Mouse (Mus musculus) monocyte, adult 2 months (primary cell): ENCODE measurements around the gene Btbd11.
"Not testable (repeated sequence)": the region's sequence is repeated elsewhere in the genome, so short reads cannot be mapped to it uniquely, and the experiment has no call there.

ENCODE experiments used
- DNase-seq, 2 experiments: peaks; one replicate each; pipeline ENCODE4 v3.0.0; 2022; ENCODE audit warnings: low spot score in 2 of 2, low read depth in 1 of 2

Btbd11 gene

DNA sequence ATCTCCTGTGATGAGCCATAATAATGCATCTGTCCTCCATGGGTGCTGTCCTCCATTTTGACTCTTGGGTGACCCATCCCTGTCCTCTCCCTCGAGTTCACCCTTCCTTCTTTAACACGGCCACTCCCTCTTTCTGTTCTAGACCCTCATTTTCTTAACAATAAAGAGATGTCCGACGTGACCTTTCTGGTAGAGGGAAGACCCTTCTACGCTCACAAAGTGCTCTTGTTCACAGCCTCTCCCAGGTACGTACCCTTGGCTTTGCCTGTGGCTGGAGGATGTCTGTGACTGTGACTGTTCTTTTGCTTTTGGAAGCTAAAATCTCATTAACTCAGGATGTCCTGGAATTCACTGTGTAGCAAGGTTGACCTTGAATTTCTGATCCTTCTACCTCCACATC, 258.7 kb downstream of the Btbd11 start:
- DNase-seq = no peak

DNA sequence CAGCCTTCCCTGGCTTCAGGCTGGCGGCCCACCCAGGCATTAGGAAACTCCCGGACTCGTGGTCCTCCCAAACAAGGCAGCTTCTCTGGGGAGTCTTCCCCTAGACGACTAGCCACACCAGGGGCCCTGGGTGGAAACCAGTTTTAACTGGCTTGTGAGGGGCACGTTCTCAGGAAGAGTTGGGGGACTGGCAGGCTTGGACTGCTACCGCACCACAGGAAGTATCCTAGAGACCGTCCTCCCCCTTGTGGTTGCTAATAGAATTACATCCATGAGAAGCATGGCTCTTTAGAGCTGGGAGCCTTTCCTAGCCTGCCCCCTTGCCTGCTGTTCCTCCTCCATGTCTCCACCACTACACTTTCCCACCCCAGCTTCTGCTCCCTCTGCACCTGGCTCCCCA, 265.1 kb downstream of the Btbd11 start:
- DNase-seq = no peak

DNA sequence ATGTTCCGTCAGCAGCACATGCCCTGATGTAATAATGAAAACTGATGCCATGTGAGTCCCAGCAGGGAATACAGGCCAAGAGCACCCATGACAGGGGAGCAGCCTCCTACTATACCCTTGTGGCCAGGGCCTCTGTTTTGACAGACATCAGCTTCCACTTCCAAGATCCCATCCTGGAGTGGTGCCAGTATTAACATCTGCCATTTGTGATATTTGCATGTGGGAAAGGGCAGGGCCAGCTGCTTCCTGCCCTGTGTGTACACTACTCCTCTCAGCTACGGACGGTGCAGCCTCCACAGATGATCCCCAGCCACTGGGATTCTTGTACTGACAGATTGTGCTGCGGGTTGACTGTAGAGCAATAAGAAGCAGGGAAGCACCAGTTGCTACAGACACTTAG, 269.3 kb downstream of the Btbd11 start:
- no peak for DNase-seq

DNA sequence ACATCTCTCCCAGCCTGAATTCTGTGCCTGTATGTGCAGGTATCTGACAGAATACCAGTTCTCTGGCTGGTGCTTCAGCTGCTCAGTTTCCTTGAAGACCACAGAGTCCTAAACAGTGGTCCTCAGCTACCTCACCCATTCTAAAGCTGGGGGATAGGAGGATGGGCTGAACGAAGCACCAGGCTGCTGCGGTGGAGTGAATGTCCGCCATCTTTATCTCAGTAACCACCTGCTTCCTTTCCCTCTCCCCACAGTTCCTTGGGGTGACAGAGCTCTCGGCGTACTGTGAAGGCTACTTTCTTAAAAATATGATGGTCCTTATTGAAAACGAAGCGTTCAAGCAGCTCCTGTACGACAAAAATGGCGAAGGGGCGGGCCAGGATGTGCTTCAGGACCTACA, 271.3 kb downstream of the Btbd11 start:
- DNase-seq = no peak

DNA sequence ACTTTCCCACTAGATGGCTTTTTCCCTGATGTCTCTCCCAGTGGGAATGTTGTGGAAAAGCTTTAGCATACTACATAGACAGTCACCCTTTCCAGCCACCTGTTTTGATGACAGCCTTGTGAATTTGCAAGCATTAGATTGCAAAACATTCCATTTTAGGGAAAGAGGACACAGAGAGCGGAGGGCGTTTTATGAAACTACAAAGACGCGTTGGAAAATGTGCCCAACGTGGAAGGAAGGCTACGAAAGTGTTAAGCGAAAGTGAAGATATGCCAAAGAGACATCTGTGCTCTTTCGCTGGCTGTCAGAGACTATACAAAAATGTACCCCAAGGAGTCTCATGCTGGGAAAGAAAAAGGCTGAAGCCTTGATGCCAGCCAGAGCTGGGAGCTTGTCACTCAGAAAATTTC, 286.9 kb downstream of the Btbd11 start:
- DNase-seq = no peak

DNA sequence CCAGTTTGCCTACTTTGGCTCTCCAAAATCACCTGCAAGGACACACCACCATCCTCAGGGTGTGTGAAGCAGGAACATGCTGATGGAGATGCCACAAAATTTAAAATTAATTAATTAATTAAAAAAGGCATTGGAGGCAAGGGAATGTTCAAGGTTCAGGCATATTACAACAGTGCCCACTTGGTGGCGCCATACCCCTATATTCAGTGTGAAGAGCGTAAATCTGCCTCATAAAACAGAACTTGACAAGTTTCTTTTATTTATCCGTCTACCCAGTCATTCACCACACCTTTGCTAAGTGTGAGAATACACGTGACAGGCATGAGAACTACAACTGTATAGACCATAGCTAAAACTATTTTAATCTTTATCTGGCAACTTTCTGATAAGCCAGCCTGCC, 292.0 kb downstream of the Btbd11 start:
- DNase-seq = no peak

DNA sequence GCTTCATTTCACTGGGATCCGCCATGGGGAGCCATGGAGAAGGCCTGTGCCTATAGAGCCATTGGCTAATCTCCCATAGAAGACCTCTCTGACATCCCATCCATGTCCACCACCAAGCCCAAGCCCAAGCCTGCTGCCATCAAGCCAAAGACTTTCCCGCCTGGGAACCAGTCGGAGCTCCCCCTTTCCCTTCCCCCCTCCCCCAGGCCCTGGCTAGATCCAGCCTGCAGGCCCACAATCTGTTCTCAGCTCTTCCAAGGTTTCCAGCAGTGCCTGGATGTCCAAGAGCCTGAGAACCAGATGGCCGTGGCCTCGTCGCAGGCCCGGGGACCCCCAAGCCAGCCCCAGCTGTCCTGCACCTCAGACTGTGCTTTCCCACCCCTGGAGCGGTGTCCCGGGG, 295.8 kb downstream of the Btbd11 start:
- no peak for DNase-seq

DNA sequence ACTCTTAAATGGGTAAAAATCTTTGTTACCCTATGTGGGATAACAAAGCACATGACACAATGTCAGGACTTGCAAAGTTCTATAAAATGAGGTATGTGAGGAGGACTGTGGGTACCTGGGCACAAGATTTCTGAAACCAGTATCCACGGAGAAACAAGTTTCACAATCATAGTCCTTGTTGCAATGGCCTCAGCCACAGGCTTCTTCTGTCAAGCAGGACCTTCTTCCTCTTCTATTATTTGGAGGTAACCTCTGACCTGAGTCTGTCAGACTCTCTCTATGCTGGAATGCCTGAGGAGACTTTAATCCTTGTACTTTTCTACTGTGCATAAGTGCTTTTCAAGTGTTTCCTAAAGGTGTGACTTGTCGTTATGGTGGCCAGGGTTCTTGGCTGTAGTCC, 307.8 kb downstream of the Btbd11 start:
- not testable (repeated sequence) for DNase-seq

DNA sequence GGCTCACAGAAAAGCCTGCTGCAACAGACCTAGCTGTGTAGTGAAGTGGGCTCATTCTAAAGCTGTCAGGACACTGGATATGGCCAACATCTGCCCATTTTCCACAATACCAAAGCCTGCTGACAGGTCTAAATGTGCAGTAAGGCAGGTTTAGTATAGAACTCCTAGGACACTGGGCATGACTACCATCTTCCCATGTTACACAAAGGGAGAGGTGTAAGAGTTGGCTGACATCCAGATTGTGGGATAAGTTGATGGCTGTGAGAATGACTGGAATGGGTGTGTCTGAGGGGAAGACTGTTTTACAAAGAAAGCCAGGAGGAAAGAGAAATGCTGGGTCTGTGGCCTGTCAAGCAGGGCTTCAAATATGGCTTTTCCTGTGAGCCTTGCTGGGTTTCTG, 313.1 kb downstream of the Btbd11 start:
- DNase-seq = no peak

DNA sequence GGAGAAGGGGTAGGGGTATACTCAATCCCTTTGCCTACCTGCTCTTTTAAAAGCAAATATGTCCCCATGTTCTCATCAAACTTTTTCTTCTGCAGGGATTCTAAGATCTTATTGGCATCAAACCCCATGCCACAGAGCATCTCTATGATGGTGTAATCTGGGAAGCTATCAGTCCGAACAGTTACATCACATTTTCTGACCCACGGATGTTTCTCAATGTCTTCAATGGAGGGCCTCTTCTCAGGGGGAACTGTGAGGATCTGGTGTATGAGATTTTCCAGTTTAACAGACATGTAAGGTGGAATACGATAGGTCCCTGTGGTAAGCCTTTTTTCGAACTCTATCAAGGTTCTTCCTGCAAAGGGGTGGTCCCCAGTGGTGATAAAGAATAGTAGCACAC, 323.2 kb downstream of the Btbd11 start:
- DNase-seq = not testable (repeated sequence)
